Mouse (Mus musculus) T-helper 2 cell (primary cell): ENCODE results near the gene Slfn2.
"Not testable (repeated sequence)": the region's sequence is repeated elsewhere in the genome, so short reads cannot be mapped to it uniquely, and the experiment has no call there.

ENCODE experiments used
- in situ Hi-C: fragments of 300-600 bp; cut with MboI, MseI; formaldehyde crosslinking; loops from one replicate; pipeline ENCODE4 v1.15.1; 2025; ENCODE audit warnings: high pct_unique_total_duplicates

The Slfn2 gene

DNA sequence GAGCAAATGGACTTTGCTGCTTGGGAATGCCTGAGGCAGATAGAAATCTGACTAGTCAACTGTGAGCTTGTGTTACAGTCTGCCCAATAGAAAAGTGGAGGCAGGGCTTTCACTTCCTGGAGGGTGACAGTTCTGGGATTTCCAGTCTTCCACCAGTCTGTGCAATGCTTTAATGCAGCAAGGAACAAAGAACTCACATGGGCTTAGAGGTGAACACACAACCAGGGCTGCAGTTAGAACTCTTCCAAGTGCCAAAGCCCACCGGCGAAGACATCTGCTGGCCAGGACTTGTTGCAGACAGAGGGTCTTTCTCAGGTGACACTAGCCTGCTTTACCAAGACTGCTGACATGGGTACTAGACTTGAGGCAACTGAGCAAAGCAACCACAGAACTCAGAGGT, at the start of gene Slfn2:
Gene Slfn2, plus strand, starts transcription at position 167 of the 400 bp plus-strand sequence.
- in situ Hi-C loops, result loop anchor here (5.0 kb wide), 1 partner anchor 52 kb away; the partner anchor contains the start of gene Slfn1

DNA sequence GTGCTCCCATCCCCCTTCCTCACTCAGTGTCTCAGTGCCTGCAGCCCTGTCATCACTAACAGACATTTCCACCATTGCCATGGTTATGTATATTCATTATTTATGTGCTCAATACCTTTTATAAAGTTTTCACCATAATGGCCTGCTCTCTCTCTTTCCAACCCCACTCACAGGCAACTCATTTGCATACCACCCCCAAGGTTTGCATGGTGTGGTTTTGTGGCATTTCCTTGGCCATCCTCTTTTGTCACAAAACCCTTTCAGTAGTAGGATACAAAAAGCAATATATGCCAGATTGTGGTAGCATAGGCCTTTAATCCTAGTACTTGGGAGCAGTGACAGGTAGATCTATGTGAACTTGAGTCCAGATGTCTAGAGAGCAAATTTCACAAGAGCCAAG, 48.8 kb upstream of the Slfn2 start:
- in situ Hi-C loops, result no loop called here

DNA sequence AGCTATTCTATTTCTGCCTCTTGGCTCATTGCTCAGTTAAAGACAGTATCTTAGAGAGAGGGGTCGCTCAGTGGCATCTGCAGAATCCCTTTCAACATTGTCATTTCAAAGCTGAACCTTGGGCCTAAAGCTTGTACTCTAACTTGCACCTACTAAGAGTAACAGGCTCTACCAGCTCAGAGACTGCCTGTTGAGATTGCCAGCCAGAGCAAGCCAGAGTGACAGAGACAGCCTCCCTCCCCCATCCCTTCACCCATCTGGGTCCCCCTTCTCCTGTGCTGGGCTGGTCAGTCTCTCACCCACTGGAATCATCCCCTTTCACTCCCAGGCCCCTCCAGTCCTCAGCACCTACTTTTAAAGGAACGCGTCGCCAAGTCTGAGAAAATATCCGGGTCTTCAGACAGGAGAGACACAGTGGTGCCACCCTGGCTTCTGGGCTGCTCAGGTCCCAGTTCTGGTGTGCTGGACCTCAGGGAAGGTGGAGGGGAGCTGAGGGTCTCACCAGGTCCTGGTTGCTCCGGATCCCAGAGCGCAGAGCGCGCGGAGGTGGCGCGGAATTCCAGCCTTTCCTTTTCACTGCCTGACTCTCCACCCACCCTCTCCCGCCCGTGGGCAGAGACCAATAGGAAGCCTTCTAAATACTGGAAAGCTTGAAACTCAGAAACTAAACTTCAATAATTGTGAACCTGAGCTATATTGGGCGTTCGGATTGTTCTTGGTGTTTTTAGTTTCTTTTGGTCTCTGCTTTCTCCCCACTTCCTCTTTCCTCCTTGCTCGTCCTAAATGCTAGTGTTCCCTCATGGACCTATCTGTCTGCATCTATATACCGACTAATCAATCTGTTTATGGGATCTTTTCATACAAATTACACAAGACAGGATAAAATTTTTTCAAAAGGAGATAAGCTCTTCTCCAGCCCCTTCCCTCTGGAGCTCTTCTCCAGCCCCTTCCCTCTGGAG, 45.1 kb upstream of the Slfn2 start:
- in situ Hi-C loops, result not testable (repeated sequence)

DNA sequence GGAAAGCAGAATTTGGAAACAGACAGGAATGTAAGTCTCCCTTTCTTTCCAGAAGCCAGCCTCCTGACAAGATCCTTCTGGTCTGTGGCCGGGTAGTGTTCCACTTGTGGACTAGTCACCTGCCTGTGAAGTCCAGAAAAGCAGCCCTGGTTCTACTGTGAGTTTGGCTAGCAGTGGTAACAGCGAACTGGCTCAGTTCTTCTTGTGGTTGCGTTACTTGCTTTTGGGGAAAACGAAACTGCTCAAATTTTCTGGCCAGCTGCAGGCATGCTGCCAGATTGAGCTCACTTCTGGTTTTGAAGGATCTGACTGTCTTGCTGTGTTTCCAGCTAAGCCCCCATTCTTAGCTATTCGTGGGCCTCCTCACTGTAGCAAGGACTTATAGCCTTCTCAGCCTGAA, 44.3 kb upstream of the Slfn2 start, which contains the start of gene Slfn8:
Gene Slfn8, minus strand, starts transcription at position 190 of the 400 bp plus-strand sequence.
- in situ Hi-C loops, result no loop called here

DNA sequence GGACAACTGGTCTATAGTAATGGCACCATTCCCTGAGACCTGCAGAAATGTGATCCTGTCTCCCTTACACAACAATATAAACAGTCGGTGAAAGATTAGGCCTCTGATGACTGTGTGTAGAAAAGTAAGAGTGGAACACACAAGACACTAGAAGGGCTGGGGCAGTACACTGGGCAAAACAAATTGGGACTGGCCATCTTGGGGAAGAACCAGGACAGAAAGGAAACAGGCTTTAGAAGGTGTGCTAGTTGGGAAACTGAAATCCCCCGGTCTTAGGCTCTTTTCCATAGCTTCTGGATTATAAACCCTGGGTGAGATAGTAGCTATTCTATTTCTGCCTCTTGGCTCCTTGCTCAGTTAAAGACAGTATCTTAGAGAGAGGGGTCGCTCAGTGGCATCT, 26.2 kb upstream of the Slfn2 start:
- in situ Hi-C loops, result not testable (repeated sequence)

DNA sequence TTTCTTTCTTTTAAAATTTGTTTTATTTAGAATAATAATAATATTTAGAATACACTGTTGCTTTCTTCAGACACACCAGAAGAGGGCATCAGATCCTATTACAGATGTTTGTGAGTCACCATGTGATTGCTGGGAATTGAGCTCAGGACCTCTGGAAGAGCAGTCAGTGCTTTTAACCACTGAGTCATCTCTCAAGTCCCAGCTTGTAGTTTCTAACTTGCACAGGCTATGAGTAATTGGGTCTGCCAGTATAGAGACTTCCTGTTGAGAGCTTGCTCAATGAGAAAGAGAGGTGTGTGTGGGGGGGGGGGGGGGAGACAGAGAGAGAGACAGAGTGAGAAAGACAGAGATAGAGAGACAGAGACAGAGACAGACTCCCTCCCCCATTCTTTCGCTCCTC, 25.8 kb upstream of the Slfn2 start:
- in situ Hi-C loops, result no loop called here

DNA sequence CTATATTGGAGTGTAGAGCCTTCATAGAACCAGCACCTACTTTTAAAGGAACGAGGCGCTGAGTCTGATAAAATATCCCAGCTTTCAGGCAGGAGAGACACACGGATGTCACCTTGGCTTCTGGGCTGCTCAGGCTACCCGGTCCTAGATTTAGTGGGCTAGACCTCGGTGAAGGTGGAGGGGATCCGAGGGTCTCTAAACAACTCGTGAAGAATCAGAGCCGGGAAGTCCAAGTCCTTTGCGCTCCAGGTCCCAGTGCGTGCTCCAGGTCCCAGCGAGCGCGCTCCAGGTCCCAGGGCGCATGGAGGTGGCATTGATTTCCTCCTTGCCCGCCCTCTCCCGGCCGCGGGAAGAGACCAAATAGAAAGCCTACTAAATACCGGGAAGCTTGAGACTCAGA, 25.1 kb upstream of the Slfn2 start:
- in situ Hi-C loops, result no loop called here

DNA sequence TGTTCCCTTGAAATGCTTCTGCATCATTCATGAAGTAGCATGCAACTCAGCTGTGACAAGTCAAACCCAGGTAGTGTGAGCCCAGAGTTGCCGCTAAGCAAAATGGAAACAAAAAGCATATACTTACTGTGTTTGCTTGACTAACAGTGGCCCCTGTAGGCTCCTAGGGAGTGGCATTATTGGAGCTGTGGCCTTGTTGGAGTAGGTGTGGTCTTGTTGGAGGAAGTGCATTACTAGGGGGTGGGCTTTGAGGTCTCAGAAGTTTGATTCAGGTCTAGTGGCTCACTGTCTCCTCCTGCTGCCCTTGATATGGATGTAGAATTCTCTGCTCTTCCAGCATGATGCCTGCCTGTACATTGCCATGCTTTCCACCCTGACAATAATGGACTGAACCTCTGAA, 24.6 kb upstream of the Slfn2 start:
- in situ Hi-C loops, result no loop called here

DNA sequence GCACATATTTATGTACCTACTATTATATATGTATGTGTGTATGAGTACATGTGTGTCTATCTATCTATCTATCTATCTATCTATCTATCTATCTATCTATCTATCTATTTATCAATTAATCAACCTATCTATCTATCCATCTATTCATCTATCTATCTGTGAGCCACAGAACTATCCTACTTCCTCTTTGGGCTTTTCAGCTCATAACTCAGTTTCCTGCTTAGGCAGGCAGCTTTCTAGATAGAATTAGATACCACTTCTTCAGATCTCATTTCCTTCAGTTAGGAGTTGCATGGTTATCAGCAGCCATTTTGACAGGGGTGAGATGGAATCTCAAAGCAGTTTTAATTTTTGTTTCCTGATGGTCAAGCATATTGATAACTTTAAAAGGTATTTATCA, 23.9 kb upstream of the Slfn2 start:
- in situ Hi-C loops, result no loop called here

DNA sequence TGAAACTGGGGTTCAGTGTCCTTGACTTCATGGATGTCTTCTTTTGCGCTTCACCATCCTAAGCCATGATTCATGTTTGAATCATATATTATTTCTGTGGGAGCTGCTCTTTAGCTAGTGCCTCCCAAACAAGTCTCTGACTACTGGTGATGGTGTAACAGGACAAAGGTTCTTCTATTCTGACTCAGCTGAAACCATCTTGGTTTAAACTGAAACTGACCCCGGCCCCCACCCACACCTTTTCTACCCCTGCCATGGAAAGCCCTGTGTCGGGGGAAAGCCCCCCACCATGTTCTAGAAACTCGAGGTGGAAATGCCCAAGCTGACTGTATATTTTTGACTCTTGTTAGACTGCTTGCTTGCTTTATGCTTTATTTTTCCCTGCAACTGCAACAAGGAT, 21.0 kb upstream of the Slfn2 start:
- in situ Hi-C loops, result no loop called here

DNA sequence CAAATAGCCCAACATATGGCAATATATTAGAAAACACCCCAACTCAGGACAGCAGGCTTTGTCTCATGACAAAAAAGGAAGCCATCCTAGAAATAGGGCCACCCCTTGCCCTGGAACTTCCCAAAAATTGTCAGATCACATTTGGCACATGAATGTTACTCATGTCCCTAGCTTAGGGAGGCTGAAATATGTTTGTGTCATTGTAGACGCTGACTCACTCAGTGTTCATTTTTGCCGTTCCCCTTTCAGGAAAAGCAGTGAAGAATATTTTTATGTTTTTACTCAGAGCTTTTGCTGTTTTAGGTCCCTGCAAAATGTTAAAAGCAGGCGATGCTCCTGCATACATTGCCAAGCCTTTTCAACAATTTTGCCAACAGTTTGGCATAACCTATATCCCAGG, 19.3 kb upstream of the Slfn2 start:
- in situ Hi-C loops, result no loop called here

DNA sequence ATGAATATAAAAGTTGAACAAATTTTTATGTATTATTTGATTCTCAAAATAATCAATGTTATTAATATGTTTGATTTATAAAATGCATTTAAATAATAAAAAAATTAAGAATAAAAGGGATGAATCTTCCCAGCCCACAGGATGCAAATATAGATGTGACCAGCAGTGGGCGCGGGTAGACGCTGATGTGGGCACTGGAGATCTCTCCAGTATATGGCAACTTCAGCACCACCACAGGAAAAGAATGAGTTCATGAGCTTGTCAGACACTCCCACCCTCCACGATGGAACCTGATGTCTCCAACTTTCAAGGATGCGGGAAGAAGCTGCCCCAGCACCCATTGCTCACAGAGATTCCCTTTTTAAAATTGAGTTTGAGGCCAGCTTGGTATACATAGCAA, 7.0 kb upstream of the Slfn2 start:
- in situ Hi-C loops, result no loop called here

DNA sequence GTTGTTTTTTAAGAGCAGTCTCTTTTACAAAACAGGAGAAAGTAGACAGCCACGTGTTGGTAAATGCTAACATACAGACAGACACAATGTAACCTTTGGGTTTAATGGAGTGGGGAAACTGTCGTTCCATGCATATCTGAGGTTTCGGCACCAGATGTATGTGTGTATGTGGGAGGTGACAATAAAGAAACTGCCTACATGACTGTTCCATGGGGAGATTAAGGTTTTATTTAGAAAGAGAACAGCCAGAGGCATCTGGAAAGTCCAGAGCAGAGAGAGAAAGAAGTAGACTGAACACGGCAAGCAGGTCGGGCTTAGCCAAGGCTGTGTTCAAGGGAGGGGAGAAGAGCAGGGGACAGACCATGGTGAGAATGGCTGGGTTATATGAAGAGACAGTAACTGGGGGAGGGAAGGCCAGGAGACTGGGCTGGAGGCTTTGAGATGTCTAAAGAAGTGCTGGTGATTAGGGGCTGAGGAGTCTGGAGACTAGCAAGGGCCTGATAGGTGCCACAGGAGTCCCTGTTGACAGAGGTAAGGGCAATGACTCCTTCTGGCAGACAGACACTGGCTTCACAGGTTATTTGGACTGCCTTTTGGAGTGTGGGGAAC, 4.4 kb upstream of the Slfn2 start:
- in situ Hi-C loops, result no loop called here

DNA sequence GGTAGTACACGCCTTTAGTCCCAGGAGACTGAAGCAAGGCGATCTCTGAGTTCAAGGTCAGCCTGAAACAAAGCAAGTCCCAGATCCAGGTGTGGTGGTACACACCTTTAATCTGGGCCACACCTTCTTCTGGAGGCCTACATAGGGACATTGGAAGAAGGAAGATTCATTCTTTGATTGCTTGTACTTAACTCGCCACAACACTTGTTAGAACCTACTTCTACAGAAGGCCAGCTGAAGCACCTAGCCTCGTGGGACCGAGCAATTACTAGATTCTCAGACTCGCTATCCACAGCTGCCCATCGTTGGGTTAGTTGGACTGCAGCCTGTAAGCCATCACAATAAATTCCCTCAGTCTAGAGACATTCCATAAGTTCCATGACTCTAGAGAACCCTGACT, 3.1 kb upstream of the Slfn2 start:
- in situ Hi-C loops, result no loop called here

DNA sequence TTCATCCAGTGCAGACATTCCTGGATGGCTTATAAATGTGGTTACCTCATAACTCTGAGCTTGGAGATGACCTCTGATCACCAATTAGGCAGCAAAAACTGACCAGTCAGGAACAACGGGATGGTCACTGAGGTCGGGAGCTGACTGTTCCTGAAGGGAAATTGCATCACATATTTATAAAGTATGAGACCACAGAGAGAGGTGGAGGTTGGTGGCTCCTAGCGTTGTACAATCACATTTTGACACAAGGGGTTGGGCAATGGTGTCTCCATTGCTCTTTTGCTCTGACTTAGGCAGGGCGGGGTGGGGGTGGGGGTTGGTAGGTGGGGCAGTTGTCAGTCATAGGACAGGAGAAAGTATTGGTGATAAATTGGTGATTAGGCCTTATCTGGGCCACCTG, 1.8 kb upstream of the Slfn2 start:
- in situ Hi-C loops, result no loop called here

DNA sequence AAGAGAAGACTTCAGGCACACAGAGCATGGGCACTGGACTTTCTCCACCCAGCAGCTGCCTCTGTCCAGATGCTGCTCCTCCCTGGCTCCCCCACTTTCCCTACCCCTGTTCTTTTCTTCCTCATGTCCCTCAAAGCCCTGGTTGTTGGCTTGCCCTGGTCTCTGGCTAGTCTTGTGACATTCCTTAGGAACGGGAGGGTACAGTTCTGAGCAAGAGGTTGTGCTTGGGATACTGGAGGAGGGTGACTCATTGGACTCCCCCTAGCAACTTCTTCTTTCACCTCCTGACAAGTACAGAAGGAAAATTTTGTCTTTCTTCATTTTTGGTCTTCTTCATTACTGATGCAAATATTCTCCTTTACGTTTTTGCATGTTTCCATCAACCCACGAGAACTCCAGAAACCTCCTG, 967 bp upstream of the Slfn2 start:
- in situ Hi-C loops, result no loop called here

DNA sequence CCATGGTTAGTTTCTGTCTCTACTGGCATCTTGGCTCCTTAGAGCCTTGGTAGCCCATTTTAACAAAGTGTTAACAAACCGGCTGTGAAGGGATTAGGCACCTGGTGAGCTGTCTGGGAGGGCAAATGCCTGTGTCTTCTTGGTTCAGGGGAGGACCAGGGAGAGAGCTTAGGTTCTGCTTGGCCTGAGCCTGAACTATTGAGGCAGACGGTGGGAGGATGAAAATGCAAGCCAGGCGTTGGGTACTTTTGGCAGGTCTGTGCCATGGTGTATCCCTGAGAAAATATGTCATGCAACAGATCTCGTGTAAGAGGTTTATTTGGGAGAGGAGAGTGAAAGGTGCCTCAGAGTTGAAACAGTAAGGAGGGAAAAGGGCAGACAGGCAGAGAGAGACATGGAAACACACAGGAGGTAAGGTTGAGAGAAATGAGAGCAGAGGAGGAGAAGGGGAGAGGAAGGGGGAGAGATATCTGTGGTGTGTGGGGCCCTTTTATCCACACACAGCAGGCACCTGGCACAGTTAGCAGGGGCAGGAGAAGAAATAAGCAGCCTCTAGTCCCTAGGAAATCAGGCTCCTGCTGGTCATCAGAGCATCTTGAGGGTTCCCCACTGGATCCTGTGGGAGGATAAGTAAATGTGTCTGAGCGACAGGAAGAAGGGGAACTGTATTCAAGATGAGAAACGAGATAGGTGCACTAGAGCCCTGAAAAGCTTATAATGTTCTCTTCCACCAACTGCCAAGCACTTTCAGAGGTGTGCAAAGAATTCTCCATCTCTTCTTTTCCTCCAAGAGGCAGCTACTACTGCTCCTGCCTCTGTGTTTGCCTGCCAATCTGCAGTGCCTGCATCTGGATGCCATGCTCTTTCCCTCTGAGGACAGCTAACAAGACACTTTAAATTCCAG, 781 bp downstream of the Slfn2 start:
- in situ Hi-C loops, result loop anchor here (5.0 kb wide), 1 partner anchor 52 kb away; the partner anchor contains the start of gene Slfn1

DNA sequence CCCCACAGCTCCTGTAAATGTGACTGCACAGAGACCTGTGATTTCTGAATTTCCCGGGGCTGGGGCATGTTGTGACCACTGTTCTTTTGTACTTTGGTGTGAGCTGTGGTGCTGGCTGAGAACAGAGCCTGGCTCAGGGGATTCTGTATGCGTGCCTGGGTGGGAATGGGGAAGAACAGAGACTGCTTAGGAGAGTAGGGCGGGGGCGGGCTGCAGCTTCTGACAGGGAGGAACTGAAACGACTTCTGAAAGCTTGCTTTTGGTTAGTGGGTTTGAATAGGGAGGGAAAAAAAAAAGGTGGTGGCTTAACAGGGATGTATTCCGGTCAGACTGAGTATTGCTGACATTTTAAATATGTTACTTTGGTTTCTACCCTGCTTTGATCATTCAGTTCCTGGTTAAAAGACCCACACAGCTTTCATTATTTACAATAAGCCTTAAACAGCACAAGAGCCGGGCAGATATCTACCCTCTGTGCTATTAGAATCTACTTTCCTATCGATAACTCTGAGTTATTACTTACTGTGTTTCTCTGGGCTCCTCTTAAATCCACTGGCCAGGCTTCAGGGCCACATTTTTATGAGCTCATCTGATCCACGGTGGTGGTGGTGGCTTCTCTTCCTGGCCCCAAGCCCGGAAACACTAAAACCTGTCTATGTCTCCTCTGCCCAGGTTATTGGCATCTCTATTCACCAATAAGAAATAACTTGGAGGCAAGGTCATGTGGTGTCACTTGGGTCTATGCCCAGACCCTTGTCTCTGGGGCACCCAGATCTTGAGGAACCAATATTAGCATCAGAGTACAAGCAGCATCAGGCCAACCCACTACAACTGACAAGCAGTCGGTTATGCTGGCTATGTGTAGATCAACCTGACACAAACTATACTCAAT, 2.0 kb downstream of the Slfn2 start:
- in situ Hi-C loops, result loop anchor here (5.0 kb wide), 1 partner anchor 50 kb away; the partner anchor contains the start of gene Slfn1

DNA sequence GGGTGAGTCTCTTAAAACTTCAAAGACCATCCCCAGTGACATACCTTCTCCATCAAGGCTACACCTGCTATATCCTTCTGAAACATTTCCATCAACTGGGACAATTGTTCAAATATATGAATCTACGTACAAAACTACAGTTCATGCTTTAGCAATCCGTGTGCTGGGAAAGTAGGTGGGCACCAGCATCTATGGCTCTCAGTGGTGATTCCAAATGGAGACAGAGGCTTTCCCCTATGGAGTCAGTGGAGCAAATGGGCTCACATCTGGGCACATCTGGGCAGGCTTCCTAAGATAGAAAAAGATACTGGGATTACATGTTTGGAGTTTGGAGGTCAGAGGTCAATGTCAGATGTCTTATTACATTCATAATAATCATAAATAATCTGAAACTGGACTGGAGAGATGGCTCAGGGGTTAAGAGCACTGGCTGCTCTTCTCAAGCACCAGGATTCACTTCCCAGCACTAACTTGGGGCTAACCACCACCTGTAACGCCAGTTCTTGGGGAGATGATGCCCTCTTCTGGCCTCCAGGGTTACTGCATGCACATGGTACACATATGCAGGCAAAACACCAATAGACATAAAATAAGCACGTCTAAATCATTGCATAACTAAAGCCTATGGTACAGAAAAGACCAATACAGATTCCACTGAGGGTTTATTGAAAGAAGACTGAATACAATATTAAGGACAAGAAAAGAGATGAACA, 3.2 kb downstream of the Slfn2 start:
- in situ Hi-C loops, result loop anchor here (5.0 kb wide), 1 partner anchor 49 kb away; the partner anchor contains the start of gene Slfn1
